In the genomic region with DNA sequence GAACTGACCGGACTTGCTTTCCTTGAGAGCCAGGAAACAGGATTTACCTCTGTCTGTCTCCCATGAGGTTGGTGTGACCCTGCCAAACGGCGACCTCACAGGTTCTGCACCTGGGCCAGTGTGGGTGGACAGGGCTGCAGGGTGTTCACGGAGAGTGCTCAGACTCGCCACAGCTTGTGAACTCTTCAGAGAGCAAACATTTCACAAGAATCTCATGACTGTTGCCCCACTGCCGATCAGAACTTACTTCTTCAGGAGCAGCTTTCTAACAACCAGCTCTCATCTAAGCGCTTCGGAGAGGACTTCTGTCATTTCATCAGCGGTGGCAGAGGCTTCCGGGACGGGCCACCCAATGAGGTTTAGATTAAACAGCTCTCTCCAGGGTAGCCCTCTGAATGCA, we compare ENCODE assay signal across 7 mouse cellular contexts.
DNase-seq lines count a peak whose midpoint lies in the region; TF ChIP-seq lines count a peak whose summit lies in the region.

No protein-coding gene starts in this region.

- no peak overlapping the region for H3K4me3 ChIP-seq in embryonic facial prominence, embryonic 10.5 days
- no peak overlapping the region for H3K4me3 ChIP-seq in liver, adult 2 months (ENCODE audit: insufficient read depth, low read depth, low read length)

- no peaks in the 10 kb centered on the region for H3K36me3 ChIP-seq in embryonic facial prominence, embryonic 10.5 days (replicated peaks)
- H3K36me3 ChIP-seq in liver, adult 2 months (ENCODE audit: control insufficient read depth, insufficient read depth, low read length): no peaks in the 10 kb centered on the region

- no peak for TF ChIP-seq CTCF in liver, adult 2 months (IDR thresholded peaks at IDR 0.05; ENCODE audit: low read depth, low read length)

- no peaks in the 10 kb centered on the region for H3K27me3 ChIP-seq in embryonic facial prominence, embryonic 10.5 days (replicated peaks; ENCODE audit: low read depth, poor library complexity, severe bottlenecking)
- H3K27me3 ChIP-seq in liver, adult 2 months (ENCODE audit: control insufficient read depth, insufficient read depth, low read length): no peaks in the 10 kb centered on the region

- H3K9me3 ChIP-seq in embryonic facial prominence, embryonic 10.5 days: no peaks in the 10 kb centered on the region

- DNase-seq in adipocyte (ENCODE audit: low spot score): peak; percentile 31
- DNase-seq in embryonic facial prominence, embryonic 10.5 days (ENCODE audit: low spot score): no peak
- peak; percentile 64 for DNase-seq in liver, adult 2 months (ENCODE audit: extremely low read depth, low read depth, low spot score)
- DNase-seq in lung, postnatal 36 days: peak; percentile 64
- DNase-seq in retina, embryonic 14.5 days (ENCODE audit: low spot score): no peak
- no peak for DNase-seq in gastrocnemius, postnatal 14 days
- DNase-seq in adrenal gland, adult 2 months: no peak

- no peak for TF ChIP-seq POLR2A in liver, adult 2 months (IDR thresholded peaks at IDR 0.05; ENCODE audit: extremely low read depth, insufficient read depth, low read length)

- H3K4me1 ChIP-seq in embryonic facial prominence, embryonic 10.5 days: peaks cover 53% of the 10 kb centered on the region
- H3K4me1 ChIP-seq in liver, adult 2 months (ENCODE audit: control insufficient read depth, insufficient read depth, low read length): peaks cover 26% of the 10 kb centered on the region

- intact Hi-C loops in gastrocnemius, postnatal 14 days (cut with DNase I; ENCODE audit: low total_unique reads): no loop called here

- no peaks in the 10 kb centered on the region for H3K79me2 ChIP-seq in liver, adult 2 months (ENCODE audit: control insufficient read depth, insufficient read depth, low read length)

- H3K27ac ChIP-seq in embryonic facial prominence, embryonic 10.5 days (replicated peaks): peak overlapping the region; percentile 40; the same call in 1 of the 2 replicates
- H3K27ac ChIP-seq in liver, adult 2 months (replicated peaks; ENCODE audit: insufficient read depth, low read depth, low read length): no peak overlapping the region

- H3K9ac ChIP-seq in liver, adult 2 months (ENCODE audit: low read depth, low read length): no peak overlapping the region

- WGBS in embryonic facial prominence, embryonic 10.5 days: 58% methylated on average over 11 of the region's 11 CpGs
- WGBS in liver, adult 2 months: 16% methylated on average over 11 of the region's 11 CpGs

Comparison
In these comparisons a context has a peak if more than half of its experiments do, and no peak if none do; other contexts are left out.
1. DNase-seq: peak in adipocyte (single experiment), liver, adult 2 months (single experiment) and lung, postnatal 36 days (single experiment); none in embryonic facial prominence, embryonic 10.5 days (single experiment), retina, embryonic 14.5 days (single experiment), gastrocnemius, postnatal 14 days (single experiment) and adrenal gland, adult 2 months (single experiment).